Mouse (Mus musculus): ENCODE data around the gene Klhl35. TPM values are rescaled to one million over a fixed set of nuclear protein-coding genes. Genes with fewer than 3 reads are reported as not detected.
"Not testable (repeated sequence)": the region's sequence is repeated elsewhere in the genome, so short reads cannot be mapped to it uniquely, and the experiment has no call there.

Klhl35 gene
- polyA plus RNA-seq, 1 experiment = 0.80 TPM

- no peak for DNase-seq
- H3K4me3 ChIP-seq (replicated peaks; ENCODE audit: extremely low read depth, low read depth, low read length) = peak overlapping the region; percentile 76
- TF ChIP-seq CTCF (IDR thresholded peaks at IDR 0.05; ENCODE audit: insufficient read depth, low read length) (no peak), POLR2A (IDR thresholded peaks at IDR 0.05; ENCODE audit: borderline replicate concordance, extremely low read depth, low read depth, low read length) (no peak)
These were observed 16.8 kb downstream of the Klhl35 start for GRCm38 (mm10) chr7:99482637-99483036.

GRCm38 (mm10) chr7:99483271-99483923 is 17.6 kb downstream of the Klhl35 start, which contains the start of gene Rps3:
Gene Rps3 (minus strand): TSS chr7:99483738.
- peaks cover 8% of the 10 kb centered on the region for H3K4me1 ChIP-seq (ENCODE audit: control insufficient read depth, insufficient read depth, low read length)
- DNase-seq = peak; percentile 92
- H3K4me3 ChIP-seq (replicated peaks; ENCODE audit: extremely low read depth, low read depth, low read length) = peak within 1 kb of the TSS; percentile 76
- TF ChIP-seq CTCF (IDR thresholded peaks at IDR 0.05; ENCODE audit: insufficient read depth, low read length) = no peak
- peak; percentile 88 for TF ChIP-seq POLR2A (IDR thresholded peaks at IDR 0.05; ENCODE audit: borderline replicate concordance, extremely low read depth, low read depth, low read length)
- WGBS = 0% methylated on average over 45 of the region's 45 CpGs

More at GRCm38 (mm10) chr7:99482637-99483036, 16.8 kb downstream of the Klhl35 start:
- under 1% methylated on average over 6 of the region's 6 CpGs for WGBS
- H3K4me1 ChIP-seq (ENCODE audit: control insufficient read depth, insufficient read depth, low read length) = peaks cover 8% of the 10 kb centered on the region

GRCm38 (mm10) chr7:99483924-99484319 is 18.1 kb downstream of the Klhl35 start:
- TF ChIP-seq CTCF (IDR thresholded peaks at IDR 0.05; ENCODE audit: insufficient read depth, low read length) = no peak
- WGBS = 46% methylated on average over 8 of the region's 8 CpGs
- DNase-seq = no peak
- H3K4me3 ChIP-seq (replicated peaks; ENCODE audit: extremely low read depth, low read depth, low read length) = no peak overlapping the region
- H3K4me1 ChIP-seq (ENCODE audit: control insufficient read depth, insufficient read depth, low read length) = peaks cover 8% of the 10 kb centered on the region

- TF ChIP-seq POLR2A (IDR thresholded peaks at IDR 0.05; ENCODE audit: borderline replicate concordance, extremely low read depth, low read depth, low read length) = no peak
- no peak for TF ChIP-seq CTCF (IDR thresholded peaks at IDR 0.05; ENCODE audit: insufficient read depth, low read length)
- 63% methylated on average over 1 of the region's 1 CpGs for WGBS
- no peak for DNase-seq
These were observed 18.9 kb downstream of the Klhl35 start for GRCm38 (mm10) chr7:99484679-99485078.

GRCm38 (mm10) chr7:99489708-99490107 is 23.9 kb downstream of the Klhl35 start:
- TF ChIP-seq CTCF (IDR thresholded peaks at IDR 0.05; ENCODE audit: insufficient read depth, low read length) (no peak), POLR2A (IDR thresholded peaks at IDR 0.05; ENCODE audit: borderline replicate concordance, extremely low read depth, low read depth, low read length) (no peak)
- 72% methylated on average over 5 of the region's 5 CpGs for whole genome bisulfite sequencing
- no peak for DNase-seq
- Histone ChIP-seq H3K4me1 (ENCODE audit: control insufficient read depth, insufficient read depth, low read length) (no peaks in the 10 kb centered on the region), H3K4me3 (replicated peaks; ENCODE audit: extremely low read depth, low read depth, low read length) (no peak overlapping the region)

More at GRCm38 (mm10) chr7:99484679-99485078, 18.9 kb downstream of the Klhl35 start:
- H3K4me3 ChIP-seq (replicated peaks; ENCODE audit: extremely low read depth, low read depth, low read length) = no peak overlapping the region
- peaks cover 8% of the 10 kb centered on the region for H3K4me1 ChIP-seq (ENCODE audit: control insufficient read depth, insufficient read depth, low read length)

- WGBS = 53% methylated on average over 1 of the region's 1 CpGs
- TF ChIP-seq POLR2A (IDR thresholded peaks at IDR 0.05; ENCODE audit: borderline replicate concordance, extremely low read depth, low read depth, low read length) = no peak
- no peak overlapping the region for H3K4me3 ChIP-seq (replicated peaks; ENCODE audit: extremely low read depth, low read depth, low read length)
- no peak for DNase-seq
- no peaks in the 10 kb centered on the region for H3K4me1 ChIP-seq (ENCODE audit: control insufficient read depth, insufficient read depth, low read length)
These were observed 33.3 kb downstream of the Klhl35 start for GRCm38 (mm10) chr7:99499128-99499527.

GRCm38 (mm10) chr7:99500201-99500600 is 34.4 kb downstream of the Klhl35 start:
- no peaks in the 10 kb centered on the region for H3K4me1 ChIP-seq (ENCODE audit: control insufficient read depth, insufficient read depth, low read length)
- no peak overlapping the region for H3K4me3 ChIP-seq (replicated peaks; ENCODE audit: extremely low read depth, low read depth, low read length)
- DNase-seq = peak; percentile 79
- TF ChIP-seq CTCF (IDR thresholded peaks at IDR 0.05; ENCODE audit: insufficient read depth, low read length) = peak; percentile 93
- no peak for TF ChIP-seq POLR2A (IDR thresholded peaks at IDR 0.05; ENCODE audit: borderline replicate concordance, extremely low read depth, low read depth, low read length)
- 4% methylated on average over 8 of the region's 8 CpGs for WGBS

- DNase-seq = no peak
- Histone ChIP-seq H3K4me3 (replicated peaks; ENCODE audit: extremely low read depth, low read depth, low read length) (no peak overlapping the region), H3K4me1 (ENCODE audit: control insufficient read depth, insufficient read depth, low read length) (no peaks in the 10 kb centered on the region)
- TF ChIP-seq CTCF (IDR thresholded peaks at IDR 0.05; ENCODE audit: insufficient read depth, low read length) (no peak), POLR2A (IDR thresholded peaks at IDR 0.05; ENCODE audit: borderline replicate concordance, extremely low read depth, low read depth, low read length) (no peak)
- WGBS = 51% methylated on average over 5 of the region's 5 CpGs
These were observed 34.9 kb downstream of the Klhl35 start for GRCm38 (mm10) chr7:99500655-99501054.

GRCm38 (mm10) chr7:99501148-99501547 is 35.3 kb downstream of the Klhl35 start:
- H3K4me3 ChIP-seq (replicated peaks; ENCODE audit: extremely low read depth, low read depth, low read length) = no peak overlapping the region
- WGBS = 70% methylated on average over 1 of the region's 1 CpGs

GRCm38 (mm10) chr7:99504556-99504955 is 38.8 kb downstream of the Klhl35 start:
- no peak for TF ChIP-seq CTCF (IDR thresholded peaks at IDR 0.05; ENCODE audit: insufficient read depth, low read length)
- no peak for TF ChIP-seq POLR2A (IDR thresholded peaks at IDR 0.05; ENCODE audit: borderline replicate concordance, extremely low read depth, low read depth, low read length)
- no peaks in the 10 kb centered on the region for H3K4me1 ChIP-seq (ENCODE audit: control insufficient read depth, insufficient read depth, low read length)
- no peak overlapping the region for H3K4me3 ChIP-seq (replicated peaks; ENCODE audit: extremely low read depth, low read depth, low read length)
- DNase-seq = no peak

More at GRCm38 (mm10) chr7:99501148-99501547, 35.3 kb downstream of the Klhl35 start:
- TF ChIP-seq POLR2A (IDR thresholded peaks at IDR 0.05; ENCODE audit: borderline replicate concordance, extremely low read depth, low read depth, low read length) (no peak), CTCF (IDR thresholded peaks at IDR 0.05; ENCODE audit: insufficient read depth, low read length) (no peak)
- H3K4me1 ChIP-seq (ENCODE audit: control insufficient read depth, insufficient read depth, low read length) = no peaks in the 10 kb centered on the region
- no peak for DNase-seq

- H3K4me1 ChIP-seq (ENCODE audit: control insufficient read depth, insufficient read depth, low read length); H3K4me3 ChIP-seq (replicated peaks; ENCODE audit: extremely low read depth, low read depth, low read length); DNase-seq: not testable (repeated sequence)
- WGBS = 21% methylated on average over 2 of the region's 2 CpGs
These were observed 42.4 kb downstream of the Klhl35 start for GRCm38 (mm10) chr7:99508187-99508586.
